Mouse (Mus musculus) heart, adult 9 months (tissue): Measurements from ENCODE around the gene Sap30.
"Not testable (repeated sequence)": the region's sequence is repeated elsewhere in the genome, so short reads cannot be mapped to it uniquely, and the experiment has no call there.

Experiments used
- DNase-seq, 2 experiments: peaks; one replicate each; pipeline ENCODE4 v3.0.0; 2022; ENCODE audit warnings: low spot score in 2 of 2

Gene Sap30

GRCm38 (mm10) chr8:57487441-57488155, at the start of gene Sap30:
Sap30 (minus strand) TSS chr8:57487860.
- DNase-seq = peak; percentile 98 to 99

- no peak for DNase-seq
Observed at GRCm38 (mm10) chr8:57536167-57536566, 48.5 kb upstream of the Sap30 start.

- no peak for DNase-seq
Observed at GRCm38 (mm10) chr8:57534495-57534894, 46.8 kb upstream of the Sap30 start.

- no peak for DNase-seq
Observed at GRCm38 (mm10) chr8:57533106-57533505, 45.4 kb upstream of the Sap30 start.

- no peak for DNase-seq
Observed at GRCm38 (mm10) chr8:57532223-57532622, 44.6 kb upstream of the Sap30 start.

GRCm38 (mm10) chr8:57530666-57531349, 43.1 kb upstream of the Sap30 start:
- peak; percentile 67 to 88 for DNase-seq

- peak in 1 of 2 experiments; percentile 10 for DNase-seq
Observed at GRCm38 (mm10) chr8:57530238-57530637, 42.6 kb upstream of the Sap30 start.

- DNase-seq = no peak
Observed at GRCm38 (mm10) chr8:57528036-57528435, 40.4 kb upstream of the Sap30 start.

- DNase-seq = no peak
Observed at GRCm38 (mm10) chr8:57520186-57520786, 32.6 kb upstream of the Sap30 start.

GRCm38 (mm10) chr8:57517723-57518122, 30.1 kb upstream of the Sap30 start:
- no peak for DNase-seq

GRCm38 (mm10) chr8:57516685-57517084, 29.0 kb upstream of the Sap30 start:
- DNase-seq = not testable (repeated sequence)

- not testable (repeated sequence) for DNase-seq
Observed at GRCm38 (mm10) chr8:57513178-57513661, 25.6 kb upstream of the Sap30 start.

- peak in 1 of 2 experiments; percentile 44 for DNase-seq
Observed at GRCm38 (mm10) chr8:57512141-57513056, 24.7 kb upstream of the Sap30 start.

GRCm38 (mm10) chr8:57511316-57512118, 23.9 kb upstream of the Sap30 start, which contains the start of gene Hmgb2:
Hmgb2 (plus strand) TSS chr8:57511907.
- DNase-seq = peak; percentile 100

GRCm38 (mm10) chr8:57510791-57511315, 23.2 kb upstream of the Sap30 start:
- DNase-seq = no peak

GRCm38 (mm10) chr8:57508657-57509056, 21.0 kb upstream of the Sap30 start:
- peak in 1 of 2 experiments; percentile 46 for DNase-seq

- no peak for DNase-seq
Observed at GRCm38 (mm10) chr8:57507556-57508063, 19.9 kb upstream of the Sap30 start.

- DNase-seq = not testable (repeated sequence)
Observed at GRCm38 (mm10) chr8:57505500-57505899, 17.8 kb upstream of the Sap30 start.

- peak in 1 of 2 experiments; percentile 27 for DNase-seq
Observed at GRCm38 (mm10) chr8:57503641-57504040, 16.0 kb upstream of the Sap30 start.
